Mouse (Mus musculus) ES-Bruce4 (cell line): ENCODE measurements around the gene Olfr809. TPM values are rescaled to one million over a fixed set of nuclear protein-coding genes. Genes with fewer than 3 reads are reported as not detected.

ENCODE experiments used
- H3K27ac ChIP-seq: 2 replicates; pipeline ENCODE4 v1.5.1; 2012; ENCODE audit warnings: low read length, inconsistent platforms; ENCODE audit not compliant: insufficient read depth
- H3K27me3 ChIP-seq: 2 replicates; pipeline ENCODE4 v1.6.1; 2012; ENCODE audit warnings: mild to moderate bottlenecking, low read length, inconsistent platforms; ENCODE audit not compliant: control insufficient read depth, poor library complexity, insufficient read depth, severe bottlenecking
- H3K36me3 ChIP-seq: 2 replicates; pipeline ENCODE4 v1.6.1; 2012; ENCODE audit warnings: inconsistent platforms, mild to moderate bottlenecking, low read length, moderate library complexity; ENCODE audit not compliant: control insufficient read depth, poor library complexity, insufficient read depth, severe bottlenecking
- H3K4me1 ChIP-seq: one replicate; pipeline ENCODE4 v1.8.1; 2011; ENCODE audit warnings: low read length; ENCODE audit not compliant: control insufficient read depth, insufficient read depth
- H3K4me3 ChIP-seq: 2 replicates; pipeline ENCODE4 v1.5.1; 2011; ENCODE audit warnings: low read depth, mild to moderate bottlenecking, low read length
- H3K9ac ChIP-seq: 2 replicates; pipeline ENCODE4 v1.6.1; 2012; ENCODE audit warnings: low read depth, mild to moderate bottlenecking, inconsistent platforms; ENCODE audit not compliant: poor library complexity, severe bottlenecking
- H3K9me3 ChIP-seq: replicated peaks from 2 replicates; pipeline ENCODE4 v1.6.1; 2012; ENCODE audit warnings: mild to moderate bottlenecking, low read length, inconsistent platforms; ENCODE audit not compliant: control insufficient read depth, poor library complexity, insufficient read depth, severe bottlenecking
- CTCF ChIP-seq: IDR thresholded peaks from one replicate; pipeline ENCODE4 v1.8.1; 2011; ENCODE audit warnings: low read depth, low read length
- EP300 ChIP-seq: IDR thresholded peaks from 2 replicates; pipeline ENCODE4 v1.6.1; 2011; ENCODE audit warnings: low read depth, low read length; ENCODE audit not compliant: insufficient read depth
- POLR2A ChIP-seq: IDR thresholded peaks from one replicate; pipeline ENCODE4 v1.8.1; 2011; ENCODE audit warnings: low read length; ENCODE audit not compliant: insufficient read depth
- polyA plus RNA-seq: library from polyadenylated mRNA; stranded (reverse); fragments of >200 nt; gene quantifications from 2 replicates; pipeline ENCODE4 v1.2.4, GENCODE M21; 2011; ENCODE audit warnings: low read depth; ENCODE audit not compliant: missing spikeins, insufficient read depth, insufficient read length

Olfr809 gene
- polyA plus RNA-seq: not detected in 2 replicates

- TF ChIP-seq POLR2A (no peak), CTCF (no peak), EP300 (no peak)
- no peak within 1 kb of the TSS for H3K4me3 ChIP-seq
- no peak within 1 kb of the TSS for H3K27ac ChIP-seq
- H3K9me3 ChIP-seq: no peaks in the 10 kb centered on the region
- no peaks in the 10 kb centered on the region for H3K27me3 ChIP-seq
- no peak within 1 kb of the TSS for H3K9ac ChIP-seq
- no peaks in the 10 kb centered on the region for H3K4me1 ChIP-seq
- H3K36me3 ChIP-seq: no peaks in the 10 kb centered on the region
Measured at GRCm38 (mm10) chr10:129774338-129774737, at the start of gene Olfr809. TSS of gene Olfr809 (plus strand) at chr10:129774638.

DNA sequence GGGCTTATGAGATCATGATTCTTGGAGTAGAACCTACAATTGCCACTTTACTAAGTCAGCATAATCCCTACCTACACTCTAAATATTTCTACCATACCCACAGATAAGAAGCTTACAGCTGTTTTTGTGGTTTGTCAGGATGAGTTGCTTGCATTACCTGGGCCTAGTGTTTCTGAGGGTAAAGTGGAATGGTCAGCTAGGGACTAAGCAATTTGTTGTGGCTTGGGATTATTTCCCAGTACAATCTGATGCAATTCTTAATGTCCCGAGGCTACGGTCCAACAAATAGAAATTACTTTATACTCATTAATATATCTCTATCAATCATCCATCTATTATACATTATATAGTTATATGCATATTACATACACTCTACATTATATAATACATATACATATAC, 45.2 kb upstream of the Olfr809 start, which contains the start of gene Olfr805:
Olfr805 (minus strand) TSS at position 101 of the 400 bp plus-strand sequence.
- Histone ChIP-seq H3K9me3 (no peaks in the 10 kb centered on the region), H3K36me3 (no peaks in the 10 kb centered on the region)
- no peak for TF ChIP-seq CTCF
- no peak for TF ChIP-seq EP300
- TF ChIP-seq POLR2A: no peak

GRCm38 (mm10) chr10:129741821-129742220, 32.6 kb upstream of the Olfr809 start, which contains the start of gene Olfr806:
TSS of gene Olfr806 (minus strand) at chr10:129741921.
- Histone ChIP-seq H3K9ac (no peak within 1 kb of the TSS), H3K9me3 (no peaks in the 10 kb centered on the region), H3K4me3 (no peak within 1 kb of the TSS), H3K36me3 (no peaks in the 10 kb centered on the region), H3K27ac (no peak within 1 kb of the TSS), H3K4me1 (no peaks in the 10 kb centered on the region), H3K27me3 (no peaks in the 10 kb centered on the region)
- TF ChIP-seq CTCF (no peak), EP300 (no peak), POLR2A (no peak)

More for the DNA sequence above, 45.2 kb upstream of the Olfr809 start, which contains the start of gene Olfr805:
- no peak within 1 kb of the TSS for H3K4me3 ChIP-seq
- H3K27me3 ChIP-seq: no peaks in the 10 kb centered on the region
- no peak within 1 kb of the TSS for H3K27ac ChIP-seq
- H3K9ac ChIP-seq: no peak within 1 kb of the TSS
- no peaks in the 10 kb centered on the region for H3K4me1 ChIP-seq

DNA sequence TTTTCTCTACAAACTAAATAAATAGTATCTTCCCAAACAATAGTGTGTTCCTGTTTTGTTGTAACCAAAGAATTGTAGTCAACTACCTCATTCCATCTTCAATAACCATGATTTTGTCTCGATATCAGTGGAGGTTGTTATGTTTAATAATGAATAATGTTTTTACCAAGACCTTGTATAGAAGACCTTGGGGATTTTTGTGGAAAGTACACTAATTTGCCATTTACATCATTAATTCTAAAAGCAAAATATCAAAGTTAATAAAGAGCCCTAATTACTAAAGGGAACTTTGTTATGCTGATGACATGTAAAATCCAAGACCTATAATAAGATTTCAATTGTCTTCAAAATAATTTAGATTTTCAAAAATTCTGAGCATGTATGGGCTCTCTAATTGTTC, 16.7 kb upstream of the Olfr809 start, which contains the start of gene Olfr807:
Olfr807 (minus strand) TSS at position 101 of the 400 bp plus-strand sequence.
- no peaks in the 10 kb centered on the region for H3K9me3 ChIP-seq
- no peak within 1 kb of the TSS for H3K27ac ChIP-seq
- H3K4me1 ChIP-seq: no peaks in the 10 kb centered on the region
- H3K27me3 ChIP-seq: no peaks in the 10 kb centered on the region
- TF ChIP-seq CTCF (no peak), EP300 (no peak), POLR2A (no peak)
- no peaks in the 10 kb centered on the region for H3K36me3 ChIP-seq
- H3K9ac ChIP-seq: no peak within 1 kb of the TSS
- no peak within 1 kb of the TSS for H3K4me3 ChIP-seq

DNA sequence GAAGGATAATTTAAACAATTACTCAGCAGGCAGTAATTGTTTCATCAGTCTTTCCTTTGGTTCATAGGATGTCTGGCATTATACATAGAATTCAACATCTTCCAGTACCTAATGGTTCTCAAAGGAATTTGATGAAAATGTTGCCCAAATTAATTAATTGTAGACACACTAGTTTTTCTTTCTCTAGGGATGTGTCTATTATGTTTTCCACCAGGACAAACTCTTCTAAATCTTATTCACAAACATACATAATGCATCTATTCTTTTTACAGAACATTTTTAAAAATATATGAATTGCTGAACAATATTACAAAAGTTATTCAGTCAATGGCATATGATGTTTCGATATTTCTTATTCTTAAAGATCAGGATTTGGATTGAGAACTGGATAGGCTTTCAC, 9.3 kb upstream of the Olfr809 start, which contains the start of gene Olfr808:
Olfr808 (plus strand) TSS at position 301 of the 400 bp plus-strand sequence.
- Histone ChIP-seq H3K9ac (no peak within 1 kb of the TSS), H3K27me3 (no peaks in the 10 kb centered on the region), H3K9me3 (no peaks in the 10 kb centered on the region), H3K4me3 (no peak within 1 kb of the TSS), H3K36me3 (no peaks in the 10 kb centered on the region), H3K4me1 (no peaks in the 10 kb centered on the region), H3K27ac (no peak within 1 kb of the TSS)
- TF ChIP-seq CTCF: no peak
- TF ChIP-seq POLR2A: no peak
- TF ChIP-seq EP300: no peak

- Histone ChIP-seq H3K9ac (no peak overlapping the region), H3K27me3 (no peaks in the 10 kb centered on the region), H3K4me3 (no peak overlapping the region), H3K9me3 (no peaks in the 10 kb centered on the region), H3K27ac (no peak overlapping the region), H3K36me3 (no peaks in the 10 kb centered on the region), H3K4me1 (no peaks in the 10 kb centered on the region)
- TF ChIP-seq POLR2A (no peak), EP300 (no peak), CTCF (no peak)
Measured at GRCm38 (mm10) chr10:129778123-129778522, 3.7 kb downstream of the Olfr809 start.
